ENCODE assay signal across 8 mouse cellular contexts in genomic region chr1:182282091-182283075, GRCm38 (mm10). TPM values are rescaled to one million over a fixed set of nuclear protein-coding genes. Genes with fewer than 3 reads are reported as not detected.
DNase-seq lines count a peak whose midpoint lies in the region; ATAC-seq lines count a peak whose summit lies in the region.

Gene Degs1, minus strand, starts transcription at chr1:182282804.

- H3K36me3 ChIP-seq in forebrain, embryonic 14.5 days (ENCODE audit: control insufficient read depth, insufficient read depth, low read length), result peaks cover 19% of the 10 kb centered on the region
- H3K36me3 ChIP-seq in neural tube, embryonic 15.5 days, result peaks cover 14% of the 10 kb centered on the region

- H3K9ac ChIP-seq in forebrain, embryonic 14.5 days (ENCODE audit: low read length), result peak within 1 kb of the TSS; percentile 88
- peak within 1 kb of the TSS; percentile 85 for H3K9ac ChIP-seq in neural tube, embryonic 15.5 days (replicated peaks)

- peak within 1 kb of the TSS; percentile 82 for H3K4me2 ChIP-seq in forebrain, embryonic 14.5 days (ENCODE audit: low read length)
- peak within 1 kb of the TSS; percentile 85 for H3K4me2 ChIP-seq in neural tube, embryonic 15.5 days

- peak within 1 kb of the TSS; percentile 63; the same call in 1 of the 2 replicates for H3K27ac ChIP-seq in forebrain, embryonic 14.5 days (ENCODE audit: low read depth, low read length)
- peak within 1 kb of the TSS; percentile 89 for H3K27ac ChIP-seq in neural tube, embryonic 15.5 days (replicated peaks)

- H3K4me1 ChIP-seq in forebrain, embryonic 14.5 days (ENCODE audit: control insufficient read depth, insufficient read depth, low read length), result peaks cover 15% of the 10 kb centered on the region
- peaks cover 27% of the 10 kb centered on the region for H3K4me1 ChIP-seq in neural tube, embryonic 15.5 days

- DNase-seq in ES-CJ7 (ENCODE audit: low read depth, low spot score), result peak; percentile 96
- DNase-seq in cerebellum, adult 11 months, result peak; percentile 94
- DNase-seq in forebrain, embryonic 14.5 days (ENCODE audit: low spot score), result peak; percentile 92
- DNase-seq in heart, postnatal 14 days, result peak; percentile 97 to 99
- DNase-seq in layer of hippocampus, adult 11-12 months (ENCODE audit: low spot score), result peak; percentile 95
- DNase-seq in lung, adult 18-20 months, result peak; percentile 96
- DNase-seq in testis, postnatal 14 days (ENCODE audit: low spot score), result peak; percentile 93

- 0 out of 2 replicates have a peak, but pooled peaks cover 4% of the 10 kb centered on the region for H3K27me3 ChIP-seq in forebrain, embryonic 14.5 days (replicated peaks; ENCODE audit: control insufficient read depth, insufficient read depth, low read length)
- 0 out of 2 replicates have a peak, but pooled peaks cover 4% of the 10 kb centered on the region for H3K27me3 ChIP-seq in neural tube, embryonic 15.5 days (replicated peaks)

- peak; percentile 94 for ATAC-seq in forebrain, embryonic 14.5 days
- ATAC-seq in neural tube, embryonic 15.5 days (ENCODE audit: low FRiP score), result peak; percentile 94

- under 1% methylated on average over 90 of the region's 94 CpGs for WGBS in forebrain, embryonic 14.5 days
- WGBS in neural tube, embryonic 15.5 days, result under 1% methylated on average over 91 of the region's 94 CpGs

- peak within 1 kb of the TSS; percentile 75 for H3K4me3 ChIP-seq in forebrain, embryonic 14.5 days (ENCODE audit: low read depth, low read length)
- H3K4me3 ChIP-seq in neural tube, embryonic 15.5 days (replicated peaks), result peak within 1 kb of the TSS; percentile 90

- intact Hi-C loops in heart, postnatal 14 days (cut with DNase I), result loop anchor here (2.0 to 10.0 kb wide), 2 partner anchors 58 to 138 kb away; partner anchors contain the start of gene Fbxo28

- H3K9me3 ChIP-seq in forebrain, embryonic 14.5 days (replicated peaks; ENCODE audit: control insufficient read depth, low read length), result no peaks in the 10 kb centered on the region
- no peaks in the 10 kb centered on the region for H3K9me3 ChIP-seq in neural tube, embryonic 15.5 days (replicated peaks)

RNA-seq across cellular contexts. Expression of gene Degs1, which starts in this region (rescaled TPM):
- polyA plus RNA-seq in forebrain, embryonic 14.5 days (2014; fragmentation: Nextera tagmentation; extraction: Ambion mirVana), result 72.1 and 73.3 TPM in 2 replicates
- 10 to 100 TPM; 68.1 to 73.2 TPM for total RNA-seq in heart, postnatal 14 days (2021)
- polyA plus RNA-seq in neural tube, embryonic 15.5 days (2015; fragmentation: Nextera tagmentation; extraction: Ambion mirVana), result 101 and 108 TPM in 2 replicates

Comparison
In these comparisons a context has a peak if more than half of its experiments do, and no peak if none do; other contexts are left out.
1. Peak in every context shown above with its lines: DNase-seq, ATAC-seq, H3K4me3 ChIP-seq and H3K27ac ChIP-seq.